In the genomic region with DNA sequence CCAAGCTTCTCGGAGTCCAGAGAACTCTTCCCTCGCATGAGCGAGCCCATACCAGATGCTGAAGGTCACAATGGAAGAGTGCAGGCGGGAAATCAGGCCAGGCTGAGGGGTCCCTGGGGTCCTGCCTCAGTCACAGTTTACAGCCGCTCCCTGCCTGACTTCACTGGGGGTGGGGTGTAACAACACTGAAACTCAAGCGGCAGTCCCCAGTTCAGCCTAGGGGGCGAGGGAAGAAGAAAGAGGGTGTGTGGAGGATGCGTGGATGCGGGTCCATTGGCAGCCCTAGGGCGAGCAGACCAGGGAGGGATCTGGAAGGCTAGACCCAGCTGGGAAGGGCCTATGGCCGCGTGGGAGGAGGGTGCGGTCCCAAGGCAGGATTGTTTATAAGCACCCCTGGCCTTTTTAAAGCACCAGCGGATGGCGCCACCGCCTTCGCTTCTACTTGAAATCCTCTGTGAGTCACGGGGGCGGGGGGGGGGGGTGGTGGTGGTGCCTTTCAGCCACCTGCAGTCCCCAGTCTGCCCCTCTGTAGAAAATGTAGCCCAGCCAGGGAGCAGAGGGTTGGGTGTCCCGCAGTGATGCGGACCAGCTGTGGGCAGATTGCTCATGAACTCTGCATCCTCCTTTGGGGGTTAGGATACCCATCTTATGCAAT, we compare ENCODE assay signal across 10 mouse cellular contexts. TPM values are rescaled to one million over a fixed set of nuclear protein-coding genes. Genes with fewer than 3 reads are reported as not detected.
DNase-seq lines count a peak whose midpoint lies in the region; ATAC-seq lines count a peak whose summit lies in the region.
"Had no signal": no experiment of that assay in that cellular context is flagged by ENCODE, and none has a peak within 500 bp of the region (broad histone marks: within the 10 kb centered on the region; RNA-seq: fewer than 3 reads in every experiment).

No protein-coding gene starts in this region.

- no peaks in the 10 kb centered on the region for H3K27me3 ChIP-seq in embryonic facial prominence, embryonic 12.5 days
- H3K27me3 ChIP-seq in heart, embryonic 15.5 days = no peaks in the 10 kb centered on the region
- H3K27me3 ChIP-seq in limb, embryonic 11.5 days (ENCODE audit: control insufficient read depth, insufficient read depth, low read length) = no peaks in the 10 kb centered on the region
- no peaks in the 10 kb centered on the region for H3K27me3 ChIP-seq in neural tube, embryonic 14.5 days (ENCODE audit: control insufficient read depth, insufficient read depth, low read length)
- H3K27me3 ChIP-seq: CH12.LX had no signal

- 14% methylated on average over 20 of the region's 21 CpGs for WGBS in embryonic facial prominence, embryonic 12.5 days
- 37% methylated on average over 16 of the region's 21 CpGs for WGBS in heart, embryonic 15.5 days
- WGBS in limb, embryonic 11.5 days = 31% methylated on average over 18 of the region's 21 CpGs
- WGBS in neural tube, embryonic 14.5 days = 21% methylated on average over 19 of the region's 21 CpGs

- H3K27ac ChIP-seq in embryonic facial prominence, embryonic 12.5 days = peak overlapping the region; percentile 75
- no peak overlapping the region for H3K27ac ChIP-seq in heart, embryonic 15.5 days
- H3K27ac ChIP-seq in limb, embryonic 11.5 days (replicated peaks; ENCODE audit: low read depth, low read length) = 0 out of 2 replicates have a peak overlapping the region, but pooled peaks have one; percentile 8
- no peak overlapping the region for H3K27ac ChIP-seq in neural tube, embryonic 14.5 days (ENCODE audit: low read depth, low read length)

- H3K4me2 ChIP-seq in embryonic facial prominence, embryonic 12.5 days (replicated peaks) = peak overlapping the region; percentile 35
- peak overlapping the region; percentile 27 for H3K4me2 ChIP-seq in heart, embryonic 15.5 days
- H3K4me2 ChIP-seq in limb, embryonic 11.5 days (ENCODE audit: low read depth, severe bottlenecking) = 0 out of 2 replicates have a peak overlapping the region, but pooled peaks have one; percentile 8
- H3K4me2 ChIP-seq in neural tube, embryonic 14.5 days (ENCODE audit: low read depth, low read length) = peak overlapping the region; percentile 30

- ATAC-seq in embryonic facial prominence, embryonic 12.5 days (ENCODE audit: insufficient number of reproducible peaks, insufficient read depth, low FRiP score, low TSS enrichment) = 0 out of 2 replicates have a peak, but pooled peaks have one; percentile 49
- ATAC-seq in heart, embryonic 15.5 days (replicated peaks; ENCODE audit: insufficient number of reproducible peaks, insufficient read depth, low FRiP score, low read depth) = no peak
- ATAC-seq in limb, embryonic 11.5 days (ENCODE audit: insufficient number of reproducible peaks, low FRiP score, low TSS enrichment, low read depth) = peak; percentile 65; the same call in 1 of the 2 replicates
- ATAC-seq in neural tube, embryonic 14.5 days (ENCODE audit: low read depth) = no peak; the same call in 1 of the 2 replicates

- H3K9ac ChIP-seq in embryonic facial prominence, embryonic 12.5 days = no peak overlapping the region
- no peak overlapping the region for H3K9ac ChIP-seq in heart, embryonic 15.5 days
- no peak overlapping the region for H3K9ac ChIP-seq in limb, embryonic 11.5 days (ENCODE audit: low read length)
- no peak overlapping the region for H3K9ac ChIP-seq in neural tube, embryonic 14.5 days (replicated peaks; ENCODE audit: low read depth, low read length)

- no peak overlapping the region for H3K4me3 ChIP-seq in embryonic facial prominence, embryonic 12.5 days
- no peak overlapping the region for H3K4me3 ChIP-seq in heart, embryonic 15.5 days
- H3K4me3 ChIP-seq in limb, embryonic 11.5 days (ENCODE audit: low read depth, low read length) = no peak overlapping the region
- H3K4me3 ChIP-seq in neural tube, embryonic 14.5 days (ENCODE audit: low read depth, low read length) = no peak overlapping the region

- peaks cover 22% of the 10 kb centered on the region for H3K4me1 ChIP-seq in embryonic facial prominence, embryonic 12.5 days
- H3K4me1 ChIP-seq in heart, embryonic 15.5 days (replicated peaks) = peaks cover 6% of the 10 kb centered on the region
- peaks cover 6% of the 10 kb centered on the region; the same call in 1 of the 2 replicates for H3K4me1 ChIP-seq in limb, embryonic 11.5 days (ENCODE audit: control insufficient read depth, insufficient read depth, low read length)
- H3K4me1 ChIP-seq in neural tube, embryonic 14.5 days (ENCODE audit: control insufficient read depth, insufficient read depth, low read length) = peaks cover 6% of the 10 kb centered on the region; the same call in 1 of the 2 replicates

- peak; percentile 7 for DNase-seq in kidney, adult 18-20 months
- DNase-seq in kidney, adult 8-10 months = no peak
- DNase-seq in limb, embryonic 11.5 days (ENCODE audit: low spot score) = peak; percentile 41
- no peak for DNase-seq in B cell, adult 2 months
- DNase-seq in layer of hippocampus, adult 18-20 months (ENCODE audit: low spot score in 2 of 2) = no peak

- no peaks in the 10 kb centered on the region for H3K9me3 ChIP-seq in embryonic facial prominence, embryonic 12.5 days
- no peaks in the 10 kb centered on the region for H3K9me3 ChIP-seq in heart, embryonic 15.5 days (replicated peaks)
- H3K9me3 ChIP-seq in limb, embryonic 11.5 days (ENCODE audit: control insufficient read depth, low read length) = no peaks in the 10 kb centered on the region
- H3K9me3 ChIP-seq in neural tube, embryonic 14.5 days (ENCODE audit: control insufficient read depth, low read length) = no peaks in the 10 kb centered on the region

- H3K36me3 ChIP-seq in embryonic facial prominence, embryonic 12.5 days = no peaks in the 10 kb centered on the region
- H3K36me3 ChIP-seq in heart, embryonic 15.5 days = no peaks in the 10 kb centered on the region
- no peaks in the 10 kb centered on the region for H3K36me3 ChIP-seq in limb, embryonic 11.5 days (ENCODE audit: control insufficient read depth, insufficient read depth, low read length)
- no peaks in the 10 kb centered on the region for H3K36me3 ChIP-seq in neural tube, embryonic 14.5 days (ENCODE audit: control insufficient read depth, insufficient read depth, low read length)

RNA-seq across cellular contexts. Expression of a gene that starts 54.5 kb away (rescaled TPM):
- 3.4 and 3.9 TPM in 2 replicates for polyA plus RNA-seq in embryonic facial prominence, embryonic 12.5 days (2016; fragmentation: Nextera tagmentation; extraction: Ambion mirVana)
- 2.7 and 3.8 TPM in 2 replicates for polyA plus RNA-seq in heart, embryonic 15.5 days (2015; fragmentation: Nextera tagmentation; extraction: Ambion mirVana)
- 0.47 and 0.52 TPM in 2 replicates for polyA plus RNA-seq in limb, embryonic 11.5 days (2014; fragmentation: Nextera tagmentation; extraction: Ambion mirVana)
- 1.3 and 4.4 TPM in 2 replicates for polyA plus RNA-seq in neural tube, embryonic 14.5 days (2014; fragmentation: Nextera tagmentation; extraction: Ambion mirVana)
- 1 to 10 TPM; 8.7 to 9.2 TPM for total RNA-seq in layer of hippocampus, adult 18-20 months (2021)
- total RNA-seq: neutrophil, adult 5-6 weeks had no signal

Comparison
In these comparisons a context has a peak if more than half of its experiments do, and no peak if none do; other contexts are left out.
1. DNase-seq: peak in kidney, adult 18-20 months (single experiment) and limb, embryonic 11.5 days (single experiment); none in kidney, adult 8-10 months (0 of 2), B cell, adult 2 months (0 of 2) and layer of hippocampus, adult 18-20 months (0 of 2).
2. ATAC-seq: peak in embryonic facial prominence, embryonic 12.5 days (single experiment) and limb, embryonic 11.5 days (single experiment); none in heart, embryonic 15.5 days (single experiment) and neural tube, embryonic 14.5 days (single experiment).
3. H3K27ac ChIP-seq: peak in embryonic facial prominence, embryonic 12.5 days (single experiment) and limb, embryonic 11.5 days (single experiment); none in heart, embryonic 15.5 days (single experiment) and neural tube, embryonic 14.5 days (single experiment).
4. Peak in every context shown above with its lines, with median percentiles within 50 percentile points of each other: H3K4me2 ChIP-seq.